Mouse (Mus musculus): Measurements from ENCODE around the gene Ces2b.
"Not testable (repeated sequence)": the region's sequence is repeated elsewhere in the genome, so short reads cannot be mapped to it uniquely, and the experiment has no call there.

The Ces2b gene

GRCm38 (mm10) chr8:104831440-104831839, at the start of gene Ces2b:
TSS of gene Ces2b (plus strand) at chr8:104831572.
- no peak for DNase-seq (ENCODE audit: low read depth, low spot score)

- DNase-seq (ENCODE audit: low read depth, low spot score) = no peak
Observed at GRCm38 (mm10) chr8:104787049-104787448, 44.3 kb upstream of the Ces2b start.

- no peak for DNase-seq (ENCODE audit: low read depth, low spot score)
Observed at GRCm38 (mm10) chr8:104788929-104789328, 42.4 kb upstream of the Ces2b start.

- peak; percentile 38 for DNase-seq (ENCODE audit: low read depth, low spot score)
Observed at GRCm38 (mm10) chr8:104789886-104790680, 41.3 kb upstream of the Ces2b start.

- no peak for DNase-seq (ENCODE audit: low read depth, low spot score)
Observed at GRCm38 (mm10) chr8:104799385-104799784, 32.0 kb upstream of the Ces2b start.

GRCm38 (mm10) chr8:104806127-104806526, 25.2 kb upstream of the Ces2b start:
- DNase-seq (ENCODE audit: low read depth, low spot score) = no peak

- no peak for DNase-seq (ENCODE audit: low read depth, low spot score)
Observed at GRCm38 (mm10) chr8:104808542-104809413, 22.6 kb upstream of the Ces2b start.

- no peak for DNase-seq (ENCODE audit: low read depth, low spot score)
Observed at GRCm38 (mm10) chr8:104809436-104809835, 21.9 kb upstream of the Ces2b start.

- DNase-seq (ENCODE audit: low read depth, low spot score) = no peak
Observed at GRCm38 (mm10) chr8:104826912-104827311, 4.5 kb upstream of the Ces2b start.

GRCm38 (mm10) chr8:104828221-104828620, 3.2 kb upstream of the Ces2b start:
- DNase-seq (ENCODE audit: low read depth, low spot score) = no peak

- DNase-seq (ENCODE audit: low read depth, low spot score) = no peak
Observed at GRCm38 (mm10) chr8:104841360-104842078, 10.1 kb downstream of the Ces2b start.

GRCm38 (mm10) chr8:104846831-104847230, 15.5 kb downstream of the Ces2b start, which contains the start of gene Ces2c:
TSS of gene Ces2c (plus strand) at chr8:104847068.
- DNase-seq (ENCODE audit: low read depth, low spot score) = no peak

GRCm38 (mm10) chr8:104847741-104848462, 16.5 kb downstream of the Ces2b start:
- DNase-seq (ENCODE audit: low read depth, low spot score) = no peak

GRCm38 (mm10) chr8:104866844-104867531, 35.6 kb downstream of the Ces2b start:
- not testable (repeated sequence) for DNase-seq (ENCODE audit: low read depth, low spot score)

GRCm38 (mm10) chr8:104868876-104869275, 37.5 kb downstream of the Ces2b start:
- not testable (repeated sequence) for DNase-seq (ENCODE audit: low read depth, low spot score)

GRCm38 (mm10) chr8:104886223-104886926, 55.0 kb downstream of the Ces2b start:
- not testable (repeated sequence) for DNase-seq (ENCODE audit: low read depth, low spot score)

Measured in ES-CJ7 (cell line).